Comparison of ENCODE assay signal across 8 mouse cellular contexts in genomic region chr5:44224251-44224650, GRCm38 (mm10). TPM values are rescaled to one million over a fixed set of nuclear protein-coding genes. Genes with fewer than 3 reads are reported as not detected.
DNase-seq lines count a peak whose midpoint lies in the region; ATAC-seq and TF ChIP-seq lines count a peak whose summit lies in the region.

No protein-coding gene starts in this region.

- H3K4me3 ChIP-seq in forebrain, embryonic 12.5 days (replicated peaks) = no peak overlapping the region; the same call in 1 of the 2 replicates
- no peak overlapping the region for H3K4me3 ChIP-seq in intestine, embryonic 14.5 days (ENCODE audit: low read depth, low read length)
- H3K4me3 ChIP-seq in liver, embryonic 15.5 days (replicated peaks) = peak overlapping the region; percentile 95
- no peak overlapping the region for H3K4me3 ChIP-seq in neural tube, embryonic 12.5 days

- peak; percentile 55 for DNase-seq in adrenal gland, adult 2 months
- DNase-seq in adrenal gland, adult 18-20 months (ENCODE audit: low spot score in 2 of 2) = no peak
- DNase-seq in brain, embryonic 14.5 days (ENCODE audit: low read depth) = peak; percentile 73
- DNase-seq in intestine, embryonic 14.5 days (ENCODE audit: low spot score) = no peak
- peak; percentile 33 for DNase-seq in yolk sac, embryonic 10.5 days (ENCODE audit: low spot score)

- no peak for ATAC-seq in forebrain, embryonic 12.5 days (ENCODE audit: low FRiP score)
- no peak for ATAC-seq in intestine, embryonic 14.5 days (replicated peaks; ENCODE audit: low FRiP score, low TSS enrichment, low read depth)
- no peak for ATAC-seq in liver, embryonic 15.5 days (ENCODE audit: insufficient read depth)
- no peak for ATAC-seq in neural tube, embryonic 12.5 days (ENCODE audit: low FRiP score, low read depth)

- no peak overlapping the region for H3K27ac ChIP-seq in forebrain, embryonic 12.5 days
- H3K27ac ChIP-seq in intestine, embryonic 14.5 days (ENCODE audit: low read depth) = no peak overlapping the region
- peak overlapping the region; percentile 87 for H3K27ac ChIP-seq in liver, embryonic 15.5 days (replicated peaks)
- no peak overlapping the region for H3K27ac ChIP-seq in neural tube, embryonic 12.5 days

- H3K4me2 ChIP-seq in forebrain, embryonic 12.5 days = peak overlapping the region; percentile 65
- peak overlapping the region; percentile 81 for H3K4me2 ChIP-seq in intestine, embryonic 14.5 days (ENCODE audit: low read length)
- H3K4me2 ChIP-seq in liver, embryonic 15.5 days = peak overlapping the region; percentile 83
- peak overlapping the region; percentile 70 for H3K4me2 ChIP-seq in neural tube, embryonic 12.5 days (replicated peaks)

- no peak for TF ChIP-seq POLR2A in brain, embryonic 14.5 days (IDR thresholded peaks at IDR 0.05; ENCODE audit: borderline replicate concordance, extremely low read depth, insufficient read depth, insufficient read length, poor library complexity, severe bottlenecking)

- 0 out of 2 replicates have a peak, but pooled peaks cover 4% of the 10 kb centered on the region for H3K36me3 ChIP-seq in forebrain, embryonic 12.5 days (replicated peaks)
- 0 out of 2 replicates have a peak, but pooled peaks cover 6% of the 10 kb centered on the region for H3K36me3 ChIP-seq in intestine, embryonic 14.5 days (ENCODE audit: control insufficient read depth, insufficient read depth, low read length)
- peaks cover 14% of the 10 kb centered on the region for H3K36me3 ChIP-seq in liver, embryonic 15.5 days (replicated peaks)
- no peaks in the 10 kb centered on the region for H3K36me3 ChIP-seq in neural tube, embryonic 12.5 days

- no peaks in the 10 kb centered on the region for H3K27me3 ChIP-seq in forebrain, embryonic 12.5 days
- no peaks in the 10 kb centered on the region for H3K27me3 ChIP-seq in intestine, embryonic 14.5 days (replicated peaks; ENCODE audit: control insufficient read depth, insufficient read depth, low read length)
- no peaks in the 10 kb centered on the region for H3K27me3 ChIP-seq in liver, embryonic 15.5 days
- H3K27me3 ChIP-seq in neural tube, embryonic 12.5 days (replicated peaks) = no peaks in the 10 kb centered on the region

- peak; percentile 49; the same call in 1 of the 2 replicates for TF ChIP-seq CTCF in brain, embryonic 14.5 days (IDR thresholded peaks at IDR 0.05; ENCODE audit: borderline replicate concordance, extremely low read depth, insufficient read depth, insufficient read length)

- no peaks in the 10 kb centered on the region for H3K9me3 ChIP-seq in forebrain, embryonic 12.5 days
- no peaks in the 10 kb centered on the region for H3K9me3 ChIP-seq in intestine, embryonic 14.5 days (ENCODE audit: control insufficient read depth, low read length)
- H3K9me3 ChIP-seq in liver, embryonic 15.5 days (replicated peaks) = no peaks in the 10 kb centered on the region
- no peaks in the 10 kb centered on the region for H3K9me3 ChIP-seq in neural tube, embryonic 12.5 days

- H3K9ac ChIP-seq in forebrain, embryonic 12.5 days = peak overlapping the region; percentile 21; the same call in 1 of the 2 replicates
- H3K9ac ChIP-seq in intestine, embryonic 14.5 days (ENCODE audit: low read length) = no peak overlapping the region
- H3K9ac ChIP-seq in liver, embryonic 15.5 days = peak overlapping the region; percentile 94
- no peak overlapping the region for H3K9ac ChIP-seq in neural tube, embryonic 12.5 days

- peaks cover 25% of the 10 kb centered on the region for H3K4me1 ChIP-seq in forebrain, embryonic 12.5 days
- H3K4me1 ChIP-seq in intestine, embryonic 14.5 days (replicated peaks; ENCODE audit: control insufficient read depth, insufficient read depth, low read length) = peaks cover 19% of the 10 kb centered on the region
- peaks cover 68% of the 10 kb centered on the region for H3K4me1 ChIP-seq in liver, embryonic 15.5 days (replicated peaks)
- peaks cover 16% of the 10 kb centered on the region for H3K4me1 ChIP-seq in neural tube, embryonic 12.5 days

- 21% methylated on average over 6 of the region's 6 CpGs for WGBS in forebrain, embryonic 12.5 days
- WGBS in intestine, embryonic 14.5 days = 21% methylated on average over 6 of the region's 6 CpGs
- WGBS in liver, embryonic 15.5 days (ENCODE audit: insufficient replicate concordance) = 10% methylated on average over 6 of the region's 6 CpGs
- 25% methylated on average over 6 of the region's 6 CpGs for WGBS in neural tube, embryonic 12.5 days

RNA-seq across cellular contexts. Expression of gene Tapt1, which starts 2.2 kb away (rescaled TPM):
- total RNA-seq in adrenal gland, adult 2 months (2021) = 10 to 100 TPM; 46.3 to 64.1 TPM
- polyA plus RNA-seq in adrenal gland, adult 2 months (2012; rRNA removed) = 16.9 and 22.6 TPM in 2 replicates
- 10 to 100 TPM; 52.9 to 56.8 TPM for total RNA-seq in adrenal gland, adult 18-20 months (2021)
- 43.9 and 45.0 TPM in 2 replicates for polyA plus RNA-seq in brain, embryonic 14.5 days (2012; rRNA removed)
- 30.3 and 31.6 TPM in 2 replicates for polyA plus RNA-seq in forebrain, embryonic 12.5 days (2016; fragmentation: Nextera tagmentation; extraction: Ambion mirVana)
- polyA plus RNA-seq in intestine, embryonic 14.5 days (2014; fragmentation: Nextera tagmentation; extraction: Ambion mirVana) = 28.1 and 30.5 TPM in 2 replicates
- polyA plus RNA-seq in liver, embryonic 15.5 days (2015; fragmentation: Nextera tagmentation; extraction: Ambion mirVana) = 32.3 and 34.2 TPM in 2 replicates
- polyA plus RNA-seq in neural tube, embryonic 12.5 days (2016; fragmentation: Nextera tagmentation; extraction: Ambion mirVana) = 32.4 and 35.9 TPM in 2 replicates

Comparison
In these comparisons a context has a peak if more than half of its experiments do, and no peak if none do; other contexts are left out.
1. DNase-seq: peak in adrenal gland, adult 2 months (single experiment), brain, embryonic 14.5 days (single experiment) and yolk sac, embryonic 10.5 days (single experiment); none in adrenal gland, adult 18-20 months (0 of 2) and intestine, embryonic 14.5 days (single experiment).
2. H3K9ac ChIP-seq: peak in forebrain, embryonic 12.5 days (single experiment) and liver, embryonic 15.5 days (single experiment); none in intestine, embryonic 14.5 days (single experiment) and neural tube, embryonic 12.5 days (single experiment).
3. Peak in every context shown above with its lines, with median percentiles within 50 percentile points of each other: H3K4me2 ChIP-seq.